Comparison of ENCODE assay signal across 1 mouse cellular context in genomic region chr9:78475873-78476272, GRCm38 (mm10).
TF ChIP-seq lines count a peak whose summit lies in the region.

No protein-coding gene starts in this region.

TF ChIP-seq in ES-E14, 5 proteins besides CTCF, POLR2A, EP300 and RAD21 (continued from another document):
- TF ChIP-seq HCFC1 (IDR thresholded peaks at IDR 0.05; ENCODE audit: borderline replicate concordance, insufficient read depth, low read length), result no peak
- no peak for TF ChIP-seq ZNF384 (IDR thresholded peaks at IDR 0.05; ENCODE audit: low read depth, low read length)
TF ChIP-seq in ES-E14: peak in this region for 0.
